Mouse (Mus musculus): ENCODE measurements around the gene Sln.

DNA sequence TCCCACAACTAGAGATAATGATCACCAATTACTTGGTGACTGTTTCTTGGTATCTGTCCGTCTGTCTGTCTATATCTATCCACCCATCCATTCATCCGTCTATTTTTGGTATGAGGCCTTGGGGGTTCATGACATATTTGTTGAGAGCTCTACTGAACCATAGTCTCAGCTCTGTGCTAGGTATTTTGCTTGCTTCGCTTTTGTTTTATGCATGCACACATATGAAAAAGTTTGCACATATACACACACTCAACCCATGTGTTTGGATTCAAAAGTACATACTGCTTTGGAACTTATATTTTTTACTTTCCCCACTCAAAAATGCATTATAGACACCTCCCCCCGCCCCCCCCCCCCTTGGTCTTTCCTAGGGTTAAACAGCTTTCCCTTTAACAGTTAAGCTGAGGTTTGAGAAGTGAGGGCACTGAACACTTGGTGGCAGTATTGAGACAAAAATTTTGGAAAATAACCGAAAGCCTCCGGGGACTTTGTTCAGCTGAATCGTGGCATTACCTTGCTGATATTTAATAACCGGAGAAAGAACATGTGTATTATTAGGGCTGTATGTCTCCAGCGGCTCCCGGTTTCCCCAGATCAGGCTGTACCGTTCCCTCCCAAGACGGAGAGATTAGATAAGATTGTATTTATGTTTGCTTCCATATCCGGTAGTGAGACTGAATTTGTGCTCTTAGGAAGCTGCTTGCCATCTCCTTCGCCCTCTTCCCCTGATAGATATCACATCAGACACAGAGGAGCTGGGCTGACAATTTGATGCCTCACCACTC lies 20.7 kb upstream of the Sln start:
- TF ChIP-seq CTCF (conservative IDR thresholded peaks at IDR 0.05; ENCODE audit: low read length) (0 out of 2 replicates have a peak, but pooled peaks have one; percentile 13), NANOG (IDR thresholded peaks at IDR 0.05; ENCODE audit: borderline replicate concordance, low read length) (no peak), POU5F1 (IDR thresholded peaks at IDR 0.05; ENCODE audit: borderline replicate concordance, low read length) (no peak)
